Mouse (Mus musculus): Measurements from ENCODE around the gene Gm15217.

- TF ChIP-seq CTCF (IDR thresholded peaks at IDR 0.05; ENCODE audit: control insufficient read depth, insufficient read depth, insufficient replicate concordance, low read depth, low read length) (no peak), POLR2A (IDR thresholded peaks at IDR 0.05; ENCODE audit: control insufficient read depth, low read depth, low read length) (no peak)
Observed at GRCm38 (mm10) chr14:46379285-46379684, at the start of gene Gm15217.
